In the genomic region with DNA sequence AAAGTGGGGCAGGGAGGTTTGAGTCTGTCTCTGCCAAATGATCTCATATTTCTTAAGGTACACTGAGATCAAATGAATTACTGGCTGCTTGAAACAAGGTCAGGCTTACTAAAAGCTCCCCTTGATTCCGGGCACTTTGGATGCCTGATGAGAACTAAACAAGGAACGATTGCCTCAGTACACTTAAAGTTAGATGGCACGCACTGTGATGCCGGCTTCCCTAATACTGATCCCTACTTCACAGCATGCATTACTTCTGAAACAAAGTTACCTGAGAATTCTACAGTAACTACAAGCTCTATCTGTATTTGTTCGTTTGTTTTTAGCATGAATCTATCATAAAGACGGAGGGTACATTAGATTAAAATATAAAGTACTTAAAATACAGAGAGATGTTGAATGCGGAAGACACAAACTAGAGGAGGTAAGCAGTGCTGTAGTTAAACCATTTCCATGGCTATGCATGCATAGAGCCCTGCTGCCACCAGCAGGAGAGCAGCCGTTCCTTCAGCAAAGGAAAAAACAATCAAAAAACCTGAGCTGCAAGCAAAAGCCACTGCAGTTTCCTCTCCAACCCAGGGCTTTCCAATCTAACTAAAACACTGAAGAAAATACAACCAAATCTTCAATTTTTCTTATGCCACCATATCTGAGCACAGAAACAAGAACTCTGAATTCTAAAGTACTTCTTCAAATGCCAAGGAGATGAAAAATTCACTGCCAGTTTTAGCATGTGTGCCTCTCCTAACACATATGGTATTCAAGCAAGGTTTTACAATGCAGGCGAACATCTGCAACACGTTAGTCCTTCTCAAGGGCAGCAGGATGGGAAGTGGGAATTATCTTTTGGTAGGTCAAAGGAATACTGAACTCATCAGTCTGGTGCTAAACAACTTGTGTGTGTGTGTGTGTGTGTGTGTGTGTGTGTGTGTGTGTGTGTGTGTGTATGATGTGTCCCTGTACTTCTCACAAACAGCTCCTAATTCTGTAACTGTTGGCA, we compare ENCODE assay signal across 7 mouse cellular contexts.
DNase-seq lines count a peak whose midpoint lies in the region; ATAC-seq lines count a peak whose summit lies in the region.

No protein-coding gene starts in this region.

- H3K36me3 ChIP-seq in lung, embryonic 15.5 days: no peaks in the 10 kb centered on the region

- no peak overlapping the region for H3K9ac ChIP-seq in lung, embryonic 15.5 days

- WGBS in lung, embryonic 15.5 days: 44% methylated on average over 10 of the region's 10 CpGs

- peak; percentile 13 to 15 for DNase-seq in urinary bladder, adult 18-20 months (ENCODE audit: low spot score in 2 of 2)
- no peak for DNase-seq in urinary bladder, postnatal 10 days (ENCODE audit: low spot score)
- DNase-seq in c-Kit-positive CD71-negative TER-119-negative erythroid progenitor cells, embryonic 14.5 days (ENCODE audit: low read depth): peak; percentile 25
- DNase-seq in kidney, postnatal 4 days: peak; percentile 56 to 67
- peak; percentile 63 for DNase-seq in right cerebral cortex, adult 18-20 months

- H3K9me3 ChIP-seq in lung, embryonic 15.5 days: no peaks in the 10 kb centered on the region

- H3K27me3 ChIP-seq in lung, embryonic 15.5 days: no peaks in the 10 kb centered on the region

- H3K4me2 ChIP-seq in lung, embryonic 15.5 days: no peak overlapping the region

- ATAC-seq in frontal cortex, adult (ENCODE audit: low TSS enrichment): peak; percentile 99
- ATAC-seq in lung, embryonic 15.5 days (ENCODE audit: borderline replicate concordance, extremely low read depth, low FRiP score, low TSS enrichment): peak; percentile 89; the same call in 1 of the 2 replicates

- H3K4me1 ChIP-seq in lung, embryonic 15.5 days: no peaks in the 10 kb centered on the region

- no peak overlapping the region for H3K27ac ChIP-seq in lung, embryonic 15.5 days

- no peak overlapping the region for H3K4me3 ChIP-seq in lung, embryonic 15.5 days
